Mouse (Mus musculus): ENCODE measurements around the gene Oas1e. TPM values are rescaled to one million over a fixed set of nuclear protein-coding genes. Genes with fewer than 3 reads are reported as not detected.
"Not testable (repeated sequence)": the region's sequence is repeated elsewhere in the genome, so short reads cannot be mapped to it uniquely, and the experiment has no call there.

Gene Oas1e
- not detected for total RNA-seq (2021)

DNA sequence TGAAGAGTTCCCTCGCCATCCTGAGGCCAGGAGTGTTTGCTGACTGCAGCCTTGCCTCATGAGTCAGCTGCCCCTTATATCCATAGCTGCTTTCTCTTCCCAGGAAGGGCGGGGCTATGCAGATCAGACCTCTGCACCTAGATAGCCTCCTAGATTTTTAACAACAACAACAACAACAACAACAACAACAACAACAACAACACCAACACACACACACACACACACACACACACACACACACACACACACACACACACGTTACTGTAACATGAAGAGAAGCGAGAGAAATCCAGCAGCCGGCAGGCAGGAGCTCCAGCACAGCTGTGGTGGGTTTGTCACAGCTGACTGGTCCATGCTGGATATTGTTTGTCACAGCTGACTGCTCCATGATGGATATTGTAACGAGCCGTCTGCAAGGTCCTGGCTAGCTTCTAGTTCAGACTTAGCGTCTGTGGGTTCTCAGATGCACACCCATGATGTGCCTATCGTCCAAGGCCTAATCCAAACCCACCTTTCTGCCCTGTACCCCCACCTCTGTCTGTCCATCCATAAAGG is at the start of gene Oas1e:
TSS of gene Oas1e (minus strand) at position 51 of the 555 bp plus-strand sequence.
- intact Hi-C loops (cut with DNase I); DNase-seq: not testable (repeated sequence)

DNA sequence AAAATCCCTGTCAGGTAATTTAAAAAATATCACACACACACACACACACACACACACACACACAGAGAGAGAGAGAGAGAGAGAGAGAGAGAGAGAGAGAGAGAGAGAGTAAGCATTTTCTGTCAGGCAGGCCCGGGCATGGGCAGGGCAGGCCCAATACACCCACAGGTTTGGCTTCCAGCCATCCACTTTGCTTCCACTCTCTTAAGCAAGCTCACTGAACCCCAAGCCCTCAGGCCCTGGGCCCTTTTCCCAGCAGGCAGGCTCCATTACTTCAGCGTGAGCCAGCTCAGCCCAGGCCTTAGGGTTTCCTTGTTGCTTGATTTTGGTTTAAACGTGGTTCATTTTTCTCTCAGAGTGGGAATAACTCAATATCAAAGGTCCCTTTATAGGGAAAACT is 49.4 kb upstream of the Oas1e start:
- DNase-seq = peak in 1 of 2 experiments; percentile 6
- intact Hi-C loops (cut with DNase I) = no loop called here

DNA sequence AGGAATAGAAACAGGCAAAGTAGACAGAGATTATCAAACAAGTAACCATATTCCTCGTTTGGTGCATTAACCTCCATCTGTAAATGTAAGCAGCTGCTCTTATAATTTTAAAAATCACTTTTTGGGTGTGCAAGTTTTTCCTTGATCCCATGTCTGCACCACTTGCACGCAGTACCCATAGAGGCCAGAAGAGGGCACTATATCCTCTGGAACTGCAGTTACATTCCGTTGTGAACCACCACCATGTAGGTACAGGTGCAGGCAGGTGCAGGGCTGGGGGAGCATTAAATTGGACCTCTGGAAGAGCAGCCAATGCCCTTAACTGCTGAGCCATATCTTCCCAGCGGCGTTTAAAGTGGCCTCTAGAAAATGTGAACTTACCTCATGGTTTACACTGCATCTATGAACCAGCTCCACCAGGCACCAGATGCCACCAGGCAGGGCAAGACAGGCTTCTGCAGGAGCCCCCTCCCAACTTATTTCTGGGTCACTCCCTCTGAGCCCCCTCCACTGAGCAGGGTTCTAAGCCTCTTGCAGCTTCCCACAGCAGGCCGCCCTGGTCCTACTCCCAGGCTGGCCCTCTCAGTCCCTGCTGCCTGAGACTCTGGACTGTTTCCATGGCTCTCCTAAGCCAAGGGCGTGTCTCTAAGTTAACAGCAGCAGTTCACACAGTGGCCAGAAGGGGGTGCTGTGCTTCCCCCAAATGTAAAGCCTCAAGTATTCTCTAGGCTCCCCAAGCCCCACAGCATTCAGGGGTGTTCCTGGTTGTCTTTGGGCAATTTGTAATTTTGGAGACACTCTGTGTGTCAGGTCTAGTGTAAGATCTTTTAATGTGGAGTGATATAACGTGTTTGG is 41.6 kb upstream of the Oas1e start:
- intact Hi-C loops (cut with DNase I) = no loop called here
- DNase-seq = peak; percentile 23 to 51

DNA sequence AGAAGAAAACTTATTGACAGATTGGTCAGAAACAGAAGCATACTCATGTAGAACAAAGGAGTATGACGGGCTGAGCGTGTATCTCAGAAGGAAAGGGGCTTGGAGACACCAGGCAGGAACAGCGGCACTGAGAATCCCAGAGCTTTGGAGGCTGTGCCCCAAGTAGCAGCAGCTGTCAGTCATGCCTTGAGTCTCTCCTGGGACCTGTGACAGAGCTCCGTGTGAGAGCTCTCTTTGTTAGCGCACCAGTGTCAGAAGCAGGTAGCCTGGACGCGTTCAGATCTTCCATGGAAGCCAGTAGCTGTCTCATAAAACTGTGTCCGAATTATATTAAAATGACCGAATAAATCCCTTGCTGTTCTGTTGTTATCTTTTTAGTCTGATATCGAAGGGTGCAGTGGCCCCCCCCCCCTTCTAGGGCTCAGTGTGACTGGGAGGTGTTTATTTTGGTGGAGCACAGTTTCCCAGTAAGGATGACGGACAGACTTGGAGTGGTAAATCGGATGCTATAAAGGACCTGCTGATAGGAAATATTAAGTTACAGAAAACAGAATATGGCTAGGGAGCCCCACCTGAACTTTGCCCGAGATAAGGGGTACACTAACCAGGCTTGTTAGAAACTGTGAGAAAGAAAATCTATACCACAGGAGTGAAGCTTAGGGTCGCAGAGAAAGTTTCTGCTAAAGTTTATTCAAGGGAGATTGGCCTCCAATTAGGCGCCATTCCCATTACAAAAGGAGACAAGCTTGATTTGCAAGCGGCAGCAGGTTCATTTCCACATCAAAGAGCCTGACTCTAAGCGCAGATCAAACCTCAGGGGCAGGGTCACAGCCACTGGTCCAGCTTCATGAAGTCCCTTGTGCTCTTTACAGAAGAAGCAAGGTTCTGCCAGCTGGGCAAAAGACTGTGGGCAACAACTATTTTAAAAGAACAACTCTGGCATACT is 38.3 kb upstream of the Oas1e start:
- no peak for DNase-seq
- intact Hi-C loops (cut with DNase I) = loop anchor here (5.0 kb wide), 1 partner anchor 89 kb away; no protein-coding TSS in a partner anchor

DNA sequence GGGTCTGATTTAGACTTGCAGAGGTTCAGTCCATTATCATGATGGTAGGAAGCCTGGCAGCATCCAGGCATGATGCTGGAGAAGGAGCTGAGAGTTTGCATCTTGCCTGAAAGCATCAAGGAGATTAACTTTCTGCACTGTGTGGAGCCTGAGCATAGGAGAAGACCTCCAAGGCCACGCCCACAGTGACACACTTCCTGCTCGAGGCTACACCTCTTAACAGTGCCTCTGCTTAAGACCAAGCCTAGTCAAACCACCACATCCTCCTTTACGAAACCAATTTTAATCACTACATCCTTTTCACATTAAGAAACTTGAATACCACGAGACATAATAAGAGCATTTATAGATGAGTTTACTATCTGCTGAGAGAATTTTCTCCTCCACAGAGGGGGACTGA is 35.7 kb upstream of the Oas1e start:
- intact Hi-C loops (cut with DNase I) = loop anchor here (5.0 kb wide), 1 partner anchor 91 kb away; no protein-coding TSS in a partner anchor
- DNase-seq = no peak

DNA sequence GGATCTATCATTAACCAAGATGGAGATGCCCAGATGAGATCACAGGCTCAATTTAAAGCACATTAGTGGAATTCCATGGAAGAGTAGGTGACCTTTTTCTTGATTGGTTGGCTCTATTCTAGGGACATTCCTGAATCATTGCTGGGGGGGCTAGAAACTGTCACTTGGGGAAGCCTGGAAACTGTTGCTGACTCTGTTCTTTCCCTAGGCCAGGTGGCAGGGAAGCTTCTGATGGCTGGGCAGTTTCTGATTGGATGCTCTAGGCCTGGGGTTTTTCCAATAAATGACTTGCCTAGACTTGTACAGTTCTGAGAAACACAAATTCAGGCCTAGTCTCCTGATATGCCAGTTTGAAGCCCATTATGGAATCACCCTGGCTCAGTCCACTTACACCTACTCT is 23.7 kb upstream of the Oas1e start:
- intact Hi-C loops (cut with DNase I) = no loop called here

DNA sequence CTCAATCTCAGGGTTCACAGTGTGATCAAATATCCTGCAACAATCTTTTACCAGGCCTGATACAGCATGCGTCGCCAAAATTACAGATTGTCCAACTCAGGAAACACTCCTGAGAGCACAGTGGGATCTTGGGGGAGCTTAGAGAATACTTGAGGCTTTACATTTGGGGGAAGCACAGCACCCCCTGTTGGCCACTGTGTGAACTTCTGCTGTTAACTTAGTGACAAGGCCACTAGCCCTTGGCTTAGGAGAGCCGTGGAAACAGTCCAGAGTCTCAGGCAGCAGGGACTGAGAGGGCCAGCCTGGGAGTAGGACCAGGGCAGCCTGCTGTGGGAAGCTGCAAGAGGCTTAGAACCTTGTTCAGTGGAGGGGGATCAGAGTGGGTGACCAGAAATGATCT is 20.6 kb upstream of the Oas1e start:
- intact Hi-C loops (cut with DNase I) = loop anchor here (1.0 kb wide), 1 partner anchor 118 kb away; no protein-coding TSS in a partner anchor
- DNase-seq = peak; percentile 16 to 28

More for the DNA sequence above, 23.7 kb upstream of the Oas1e start:
- DNase-seq = no peak

DNA sequence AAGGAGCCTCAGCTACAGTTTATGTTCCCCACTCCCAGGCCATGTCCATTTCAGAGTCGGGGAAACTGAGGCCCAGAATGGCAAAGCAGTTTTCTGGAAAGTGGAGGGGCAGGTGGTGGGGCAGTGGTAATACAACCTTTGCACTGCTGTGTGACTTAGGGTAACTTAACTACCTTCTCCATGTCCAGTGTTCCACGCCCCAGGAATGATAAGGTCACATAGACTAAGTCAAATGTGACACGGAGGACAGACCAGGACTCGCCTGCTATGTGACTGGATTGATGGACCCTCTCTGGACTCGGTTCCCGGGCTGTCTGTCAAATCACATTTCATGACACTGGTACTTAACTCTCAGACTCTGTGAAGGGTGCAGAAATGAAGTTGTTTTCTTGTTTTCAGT is 17.7 kb upstream of the Oas1e start:
- intact Hi-C loops (cut with DNase I) = loop anchor here (2.0 kb wide), 1 partner anchor 310 kb away; the partner anchor contains the start of gene Plbd2
- DNase-seq = no peak

DNA sequence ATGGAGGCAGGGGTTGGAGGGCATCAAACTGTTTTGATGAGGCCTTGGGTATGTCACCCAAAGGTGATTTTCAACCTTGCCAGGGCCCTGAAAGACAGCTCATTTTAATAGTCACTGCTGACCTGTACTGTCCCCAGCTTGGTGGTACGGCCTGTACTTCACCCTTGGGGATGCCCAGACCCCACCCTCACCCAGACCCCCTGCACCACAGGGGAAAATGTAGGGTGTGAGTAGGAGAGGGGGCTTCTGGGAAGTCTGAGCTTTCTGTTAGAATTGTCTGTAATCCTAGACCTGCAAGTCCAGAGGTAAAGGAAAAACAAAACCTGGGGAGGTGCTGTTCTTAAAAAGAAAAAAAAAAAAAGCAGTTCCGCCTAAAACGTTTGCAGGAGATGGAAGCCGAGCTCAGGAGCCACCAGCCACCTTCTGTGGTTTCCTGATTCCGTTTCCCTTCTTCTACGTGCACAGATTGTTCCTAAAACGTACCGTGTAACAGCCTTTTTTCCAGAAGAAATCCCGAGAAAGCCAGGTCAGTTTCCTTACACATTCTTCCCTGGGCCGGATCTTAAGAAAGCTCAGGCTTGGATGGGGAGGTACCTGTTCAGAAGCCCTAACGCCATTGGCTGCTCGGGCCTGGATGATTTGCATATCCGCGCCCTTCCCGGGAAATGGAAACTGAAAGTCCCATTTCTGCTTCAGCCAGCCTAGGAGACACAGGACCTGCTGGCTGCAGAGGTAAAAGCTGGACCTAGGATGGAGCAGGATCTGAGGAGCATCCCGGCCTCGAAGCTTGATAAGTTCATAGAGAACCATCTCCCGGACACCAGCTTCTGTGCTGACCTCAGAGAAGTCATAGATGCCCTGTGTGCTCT is 16.9 kb upstream of the Oas1e start, which contains the start of gene Oas1c:
TSS of gene Oas1c (minus strand) at position 564 of the 869 bp plus-strand sequence.
- intact Hi-C loops (cut with DNase I) = loop anchor here (2.0 kb wide), 1 partner anchor 309 kb away; the partner anchor contains the start of gene Plbd2
- peak; percentile 84 to 85 for DNase-seq

DNA sequence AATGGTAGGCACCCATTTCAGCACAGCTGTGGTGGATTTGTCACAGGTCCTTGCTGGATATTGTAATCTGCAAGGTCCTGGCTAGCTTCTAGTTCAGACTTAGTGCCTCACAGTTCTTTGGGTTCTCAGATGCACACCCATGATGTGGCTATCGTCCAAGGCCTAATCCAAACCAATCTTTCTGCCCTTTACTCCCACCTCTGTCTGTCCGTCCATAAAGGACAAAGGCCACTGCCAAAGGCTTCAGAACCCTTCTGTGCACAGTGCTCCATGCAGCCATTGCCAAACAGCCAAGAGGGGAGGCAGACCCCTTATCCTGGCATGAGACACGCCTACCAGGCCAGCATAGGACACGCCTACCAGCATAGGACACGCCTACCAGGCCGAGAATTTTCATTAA is 13.8 kb upstream of the Oas1e start:
- no peak for DNase-seq
- intact Hi-C loops (cut with DNase I) = no loop called here

DNA sequence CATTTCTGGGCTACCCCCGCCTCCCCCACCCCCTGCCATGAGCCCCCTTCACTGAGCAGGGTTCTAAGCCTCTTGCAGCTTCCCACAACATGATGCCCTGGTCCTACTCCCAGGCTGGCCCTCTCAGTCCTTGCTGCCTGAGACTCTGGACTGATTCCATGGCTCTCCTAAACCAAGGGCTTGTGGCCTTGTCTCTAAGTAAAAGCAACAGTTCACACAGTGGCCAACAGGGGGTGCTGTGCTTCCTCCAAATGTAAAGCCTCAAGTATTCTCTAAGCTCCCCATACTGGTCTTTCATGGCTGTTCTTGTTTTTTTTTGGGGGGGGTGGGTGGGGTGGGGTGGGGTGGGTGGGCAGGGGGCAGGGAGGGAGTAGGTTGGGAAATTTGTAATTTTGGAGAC is 11.1 kb upstream of the Oas1e start:
- DNase-seq = peak; percentile 37 to 58
- intact Hi-C loops (cut with DNase I) = no loop called here

DNA sequence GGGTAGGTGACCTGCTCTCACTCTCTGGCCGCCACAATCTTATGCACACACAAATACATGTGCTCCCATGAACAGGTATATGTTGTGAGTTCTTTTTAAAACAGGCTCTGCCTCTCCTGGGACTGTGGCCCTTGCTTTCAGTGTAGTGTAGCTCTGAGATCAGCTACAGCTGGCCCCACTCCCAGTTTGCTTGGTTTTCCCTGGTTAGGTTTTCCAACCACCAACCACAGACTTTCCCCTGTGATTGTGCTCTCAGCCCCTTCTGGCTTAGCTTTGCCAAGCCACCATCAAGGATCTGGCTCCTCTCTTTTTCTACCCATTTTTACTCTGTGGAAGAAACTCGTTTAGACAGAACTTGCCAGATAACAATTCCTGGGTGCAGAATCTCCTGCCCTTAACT is 8.3 kb upstream of the Oas1e start:
- intact Hi-C loops (cut with DNase I) = no loop called here
- DNase-seq = no peak

DNA sequence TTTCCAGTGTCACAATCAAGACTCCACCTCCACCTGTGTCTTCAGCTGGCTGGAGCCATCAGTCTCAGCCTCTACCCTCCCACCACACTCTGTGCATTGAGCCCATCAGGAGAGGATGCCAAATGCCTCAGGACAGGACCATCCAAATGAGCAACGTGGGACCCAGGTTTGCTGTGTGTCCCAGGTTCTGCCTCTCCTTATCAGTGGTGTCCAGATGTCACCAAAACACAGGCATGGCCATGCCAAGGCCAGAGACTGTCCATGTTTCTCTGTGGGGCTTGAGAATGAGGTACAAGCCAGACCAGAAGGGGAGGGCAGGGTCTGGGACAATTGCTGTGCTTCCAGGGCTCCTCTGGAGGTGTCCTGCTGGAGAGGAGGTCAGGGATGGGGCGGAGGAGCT is 3.6 kb upstream of the Oas1e start:
- intact Hi-C loops (cut with DNase I) = not testable (repeated sequence)

DNA sequence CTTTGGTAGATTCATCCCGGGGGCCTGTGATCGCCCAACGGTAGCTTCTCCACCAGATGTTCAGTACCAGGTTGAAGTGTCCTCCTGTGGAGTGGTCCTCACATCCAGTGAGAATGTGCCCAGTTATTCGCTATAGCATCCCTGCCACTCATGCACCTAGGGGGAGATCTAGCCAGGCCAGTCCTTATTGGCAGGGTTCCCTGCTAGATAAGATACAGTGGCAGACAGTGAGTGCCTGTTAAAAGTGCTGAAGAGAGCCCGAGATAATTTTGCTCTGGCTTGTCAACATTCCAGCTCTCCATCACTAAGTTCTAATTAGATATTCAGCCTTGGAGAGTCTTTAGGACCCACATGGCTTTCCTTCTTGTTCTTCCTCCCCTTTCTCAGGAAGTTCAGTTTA is 2.8 kb upstream of the Oas1e start:
- intact Hi-C loops (cut with DNase I); DNase-seq: not testable (repeated sequence)

More for the DNA sequence above, 3.6 kb upstream of the Oas1e start:
- DNase-seq = not testable (repeated sequence)

DNA sequence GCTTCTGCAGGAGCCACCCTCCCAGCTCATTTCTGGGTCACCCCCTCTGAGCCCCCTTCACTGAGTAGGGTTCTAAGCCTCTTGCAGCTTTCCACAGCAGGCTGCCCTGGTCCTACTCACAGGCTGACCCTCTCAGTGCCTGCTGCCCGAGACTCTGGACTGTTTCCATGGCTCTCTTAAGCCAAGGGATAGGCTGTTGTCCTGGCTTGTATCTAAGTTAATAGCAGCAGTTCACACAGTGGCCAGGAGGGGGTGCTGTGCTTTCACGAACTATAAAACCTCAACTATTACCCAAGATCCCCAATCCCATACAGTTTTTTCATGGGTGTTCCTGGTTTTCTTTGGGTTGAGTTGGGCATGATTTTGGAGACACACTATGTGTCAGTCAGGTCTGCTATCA is 2.3 kb downstream of the Oas1e start:
- DNase-seq = peak; percentile 19 to 51
- intact Hi-C loops (cut with DNase I) = no loop called here

DNA sequence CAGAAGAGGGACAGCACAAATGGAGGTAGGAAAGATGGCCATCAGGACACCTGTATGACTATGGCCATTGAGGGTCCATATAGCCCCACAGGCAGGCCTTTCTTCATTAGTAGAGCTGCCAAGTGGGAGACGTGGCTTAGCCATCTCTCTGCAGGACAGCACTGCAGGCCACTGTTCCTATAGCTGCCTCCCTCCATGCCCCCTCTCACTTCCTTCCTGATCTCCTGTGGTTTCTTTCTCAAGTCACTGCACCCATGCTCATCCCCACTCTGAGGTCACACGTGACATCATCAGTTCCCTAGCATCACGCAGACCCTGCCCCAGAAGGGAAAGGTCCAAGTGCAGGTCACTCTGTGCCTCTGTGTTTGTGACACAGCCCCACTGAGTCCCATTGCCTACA is 8.3 kb downstream of the Oas1e start:
- intact Hi-C loops (cut with DNase I) = no loop called here
- DNase-seq = no peak

DNA sequence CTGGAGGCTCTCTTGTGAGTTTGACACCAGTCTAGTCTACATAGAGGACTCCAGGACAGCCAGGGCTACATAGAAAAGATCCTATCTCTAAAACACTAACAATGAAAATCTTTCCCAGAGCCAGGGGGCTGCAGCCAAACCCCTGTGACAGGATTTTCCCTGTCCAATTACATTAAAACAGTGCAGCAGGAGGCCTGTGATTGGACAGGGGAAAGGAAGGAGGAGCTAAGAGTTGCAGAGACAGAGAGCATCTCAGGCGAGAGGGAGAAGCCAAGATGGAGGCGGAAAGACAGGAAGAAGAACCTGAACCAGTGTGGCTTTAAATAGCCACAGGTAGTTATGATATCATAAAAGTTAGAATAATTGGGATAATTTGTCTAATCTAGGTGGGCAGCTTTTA is 12.9 kb downstream of the Oas1e start:
- intact Hi-C loops (cut with DNase I) = no loop called here

DNA sequence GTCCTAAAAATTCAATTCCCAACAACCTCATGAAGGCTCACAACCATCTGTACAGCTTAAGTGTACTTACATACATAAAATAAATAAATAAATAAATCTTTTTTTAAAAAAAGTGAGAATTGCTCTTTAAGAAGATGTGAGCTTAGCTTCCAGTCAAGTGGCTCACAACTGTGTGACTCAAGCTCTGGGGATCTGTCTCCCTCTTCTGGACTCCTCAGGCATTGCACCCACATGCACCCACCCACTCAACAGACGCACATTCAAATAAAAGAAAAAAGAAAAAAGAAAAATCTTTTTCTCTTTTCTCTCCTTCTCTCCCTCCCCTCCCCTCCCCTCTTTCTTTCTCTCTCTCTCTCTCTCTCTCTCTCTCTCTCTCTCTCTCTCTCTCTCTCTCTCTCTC is 13.7 kb downstream of the Oas1e start:
- intact Hi-C loops (cut with DNase I) = no loop called here
- DNase-seq = no peak

More for the DNA sequence above, 12.9 kb downstream of the Oas1e start:
- DNase-seq = no peak

DNA sequence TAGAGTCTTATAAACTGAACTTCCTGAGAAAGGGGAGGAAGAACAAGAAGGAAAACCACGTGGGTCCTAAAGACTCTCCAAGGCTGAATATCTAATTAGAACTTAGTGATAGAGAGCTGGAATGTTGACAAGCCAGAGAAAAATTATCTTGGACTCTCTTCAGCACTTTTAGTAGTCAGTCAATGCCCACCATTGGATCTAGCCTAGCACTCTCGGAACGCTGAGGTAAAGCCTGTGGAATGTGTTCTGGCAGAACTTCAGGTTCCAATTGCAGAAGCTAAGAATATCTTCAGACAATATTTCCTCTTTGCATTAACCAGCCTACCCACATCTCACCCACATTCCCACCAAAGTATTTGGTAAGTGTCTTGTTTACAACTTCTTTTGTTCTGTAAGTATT is 15.4 kb downstream of the Oas1e start:
- intact Hi-C loops (cut with DNase I) = no loop called here
- no peak for DNase-seq

DNA sequence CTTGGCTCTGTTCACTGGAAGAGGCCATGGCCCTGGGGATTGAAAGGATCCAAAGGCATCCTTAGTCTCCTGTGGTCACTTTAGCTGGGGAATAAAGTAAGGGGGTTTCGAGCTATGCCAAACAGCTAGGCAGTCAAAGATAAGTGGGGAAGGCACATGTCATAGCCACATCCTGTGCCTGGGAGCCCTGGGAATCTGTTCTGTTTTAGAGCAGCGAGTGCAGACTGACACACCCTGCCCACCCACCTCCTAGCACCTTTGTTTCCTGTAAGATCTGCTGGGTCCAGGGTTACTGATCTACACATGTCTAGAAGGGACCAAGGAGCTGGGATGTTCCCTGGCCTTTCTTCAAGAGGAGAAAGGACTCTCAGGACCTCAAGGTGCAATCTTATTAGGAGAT is 16.4 kb downstream of the Oas1e start:
- DNase-seq = no peak
- intact Hi-C loops (cut with DNase I) = no loop called here

Measured in heart, postnatal 36 days (tissue).